Mouse (Mus musculus) kidney, postnatal 25 days (tissue): ENCODE results near the gene Asb7.

Source experiments
- DNase-seq, 2 experiments: peaks; one replicate each; pipeline ENCODE4 v3.0.0; 2021; ENCODE audit warnings: mixed read lengths in 2 of 2

Gene Asb7

DNA sequence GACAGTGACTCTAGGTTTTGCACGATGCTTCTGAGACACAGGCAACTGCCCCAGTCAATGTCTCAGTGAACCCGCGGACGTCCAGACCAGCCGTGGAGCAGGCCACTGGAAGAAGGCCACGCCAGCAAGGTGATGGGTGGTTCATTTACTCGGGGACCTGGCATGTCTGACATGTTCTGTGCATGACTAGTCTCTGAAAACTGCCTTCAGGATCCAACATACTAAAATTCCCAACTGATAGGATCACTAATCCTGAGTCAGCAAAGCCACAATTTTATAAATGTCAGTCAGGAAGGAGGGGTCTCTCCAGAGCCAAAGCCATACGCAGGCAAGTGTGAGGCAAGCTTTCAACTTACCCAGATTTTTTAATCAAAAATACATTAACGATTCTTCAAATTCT lies 35.8 kb downstream of the Asb7 start:
- DNase-seq: no peak

DNA sequence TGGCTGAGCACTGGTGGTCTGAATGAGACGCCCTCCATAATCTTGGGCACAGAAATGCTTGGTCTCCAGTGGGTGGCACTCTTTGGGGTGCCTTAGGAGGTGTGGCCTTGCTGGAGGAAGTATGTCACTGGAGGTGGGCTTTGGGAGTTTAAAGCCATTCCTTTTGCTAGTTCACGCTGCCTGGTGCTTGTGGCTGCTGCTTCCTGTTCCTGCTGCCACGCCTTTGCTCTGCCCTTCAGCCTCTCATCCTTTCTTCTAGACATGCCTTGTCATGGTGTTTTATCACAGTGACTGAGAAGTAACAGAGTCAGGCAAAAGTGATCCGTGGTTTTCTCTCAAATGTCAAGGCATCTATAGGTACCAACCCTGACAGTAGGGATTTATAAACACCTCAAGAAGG lies 37.2 kb downstream of the Asb7 start:
- DNase-seq: no peak

- DNase-seq: no peak
Observed at GRCm38 (mm10) chr7:66650883-66651282, 38.5 kb downstream of the Asb7 start.

GRCm38 (mm10) chr7:66649181-66649580 lies 40.2 kb downstream of the Asb7 start:
- no peak for DNase-seq

DNA sequence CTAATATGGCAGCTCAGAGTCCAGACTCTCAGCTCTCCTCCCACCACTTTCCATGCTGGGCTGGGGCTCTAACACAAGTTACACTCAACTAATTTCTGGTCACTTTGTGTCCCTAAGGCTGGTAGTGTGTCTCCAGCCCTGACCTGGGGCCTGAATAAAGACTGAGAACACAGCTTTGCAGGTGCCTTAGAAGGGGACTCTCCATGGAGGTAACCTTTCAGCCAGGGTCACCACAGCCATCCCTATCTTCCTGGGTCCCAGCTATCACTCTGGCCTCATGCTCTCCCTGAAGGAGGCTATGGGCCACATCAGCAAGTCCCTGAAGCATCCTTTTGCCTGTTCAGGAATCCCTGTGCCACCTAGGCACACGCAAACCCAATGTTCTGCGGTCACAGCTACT lies 43.7 kb downstream of the Asb7 start:
- no peak for DNase-seq

- no peak for DNase-seq
Observed at GRCm38 (mm10) chr7:66633351-66633750, 56.0 kb downstream of the Asb7 start.

DNA sequence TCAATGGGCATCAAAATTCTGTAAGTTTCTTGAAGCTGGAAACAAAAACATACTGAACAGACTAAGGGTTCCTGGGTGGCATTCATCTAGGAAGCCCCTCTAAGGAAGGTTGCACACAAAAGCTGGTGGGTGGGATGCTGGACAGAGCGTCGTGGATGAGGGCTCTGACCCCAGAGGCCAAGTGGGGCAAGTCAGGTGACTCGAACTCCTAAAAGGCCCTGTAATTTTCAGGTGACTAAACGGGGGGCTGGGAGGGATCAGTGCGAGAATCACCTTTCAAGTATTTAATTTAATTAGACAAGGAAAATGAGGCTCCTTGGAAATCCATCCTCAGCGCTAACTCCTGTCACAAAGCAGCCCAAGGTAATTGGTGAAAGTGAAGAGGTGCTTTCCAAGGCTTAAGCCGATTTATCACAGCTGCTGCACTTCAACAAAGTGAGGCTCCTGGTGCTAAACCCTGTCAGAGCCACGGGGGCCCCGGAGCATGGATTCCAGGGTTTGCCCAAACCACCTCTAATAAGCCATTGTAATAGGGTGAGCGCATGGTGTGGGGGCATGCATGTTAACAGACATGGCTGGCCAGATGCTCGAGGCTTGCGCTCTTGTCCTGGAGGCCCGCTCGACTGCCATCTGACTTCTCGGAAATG lies 59.1 kb downstream of the Asb7 start:
- no peak for DNase-seq

DNA sequence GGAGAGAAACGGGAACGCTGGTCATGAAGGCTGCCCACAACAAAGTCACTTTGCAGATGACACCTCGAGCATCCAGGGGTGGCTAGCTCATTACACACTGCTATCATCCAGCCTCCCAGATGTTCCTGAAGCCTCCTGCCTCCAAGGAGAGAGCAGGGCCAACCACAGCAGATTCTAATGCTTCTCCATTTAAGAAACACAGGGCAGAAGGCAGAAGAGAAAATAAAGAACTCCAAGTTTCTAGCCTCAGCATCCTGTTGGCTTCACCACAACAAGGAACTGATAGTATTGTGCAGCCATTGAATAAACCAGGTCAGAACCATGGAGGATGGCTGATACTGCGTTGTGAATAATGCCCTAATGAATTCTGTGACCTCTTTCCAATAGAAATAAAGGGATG lies 60.0 kb downstream of the Asb7 start:
- no peak for DNase-seq

- DNase-seq: no peak
Observed at GRCm38 (mm10) chr7:66623436-66623835, 66.0 kb downstream of the Asb7 start.

DNA sequence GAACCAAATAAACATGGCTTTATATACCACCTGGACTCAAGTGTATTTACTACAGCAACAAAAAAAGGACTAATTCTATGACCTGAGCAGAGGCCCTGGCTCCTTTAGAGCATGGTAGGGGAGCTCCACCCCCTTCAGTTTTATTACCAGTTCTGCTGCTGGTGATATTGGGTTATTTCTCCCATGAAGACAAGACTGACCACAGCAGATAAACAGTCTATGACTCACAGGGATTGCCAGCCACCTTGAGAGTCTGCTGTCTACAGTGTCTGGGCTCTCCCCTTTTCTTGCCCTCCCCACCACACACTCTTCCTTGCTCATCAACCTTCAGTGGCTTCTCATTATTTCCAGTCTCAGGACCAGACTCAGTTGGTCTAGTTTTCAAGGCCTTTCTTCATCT lies 87.5 kb downstream of the Asb7 start:
- no peak for DNase-seq

DNA sequence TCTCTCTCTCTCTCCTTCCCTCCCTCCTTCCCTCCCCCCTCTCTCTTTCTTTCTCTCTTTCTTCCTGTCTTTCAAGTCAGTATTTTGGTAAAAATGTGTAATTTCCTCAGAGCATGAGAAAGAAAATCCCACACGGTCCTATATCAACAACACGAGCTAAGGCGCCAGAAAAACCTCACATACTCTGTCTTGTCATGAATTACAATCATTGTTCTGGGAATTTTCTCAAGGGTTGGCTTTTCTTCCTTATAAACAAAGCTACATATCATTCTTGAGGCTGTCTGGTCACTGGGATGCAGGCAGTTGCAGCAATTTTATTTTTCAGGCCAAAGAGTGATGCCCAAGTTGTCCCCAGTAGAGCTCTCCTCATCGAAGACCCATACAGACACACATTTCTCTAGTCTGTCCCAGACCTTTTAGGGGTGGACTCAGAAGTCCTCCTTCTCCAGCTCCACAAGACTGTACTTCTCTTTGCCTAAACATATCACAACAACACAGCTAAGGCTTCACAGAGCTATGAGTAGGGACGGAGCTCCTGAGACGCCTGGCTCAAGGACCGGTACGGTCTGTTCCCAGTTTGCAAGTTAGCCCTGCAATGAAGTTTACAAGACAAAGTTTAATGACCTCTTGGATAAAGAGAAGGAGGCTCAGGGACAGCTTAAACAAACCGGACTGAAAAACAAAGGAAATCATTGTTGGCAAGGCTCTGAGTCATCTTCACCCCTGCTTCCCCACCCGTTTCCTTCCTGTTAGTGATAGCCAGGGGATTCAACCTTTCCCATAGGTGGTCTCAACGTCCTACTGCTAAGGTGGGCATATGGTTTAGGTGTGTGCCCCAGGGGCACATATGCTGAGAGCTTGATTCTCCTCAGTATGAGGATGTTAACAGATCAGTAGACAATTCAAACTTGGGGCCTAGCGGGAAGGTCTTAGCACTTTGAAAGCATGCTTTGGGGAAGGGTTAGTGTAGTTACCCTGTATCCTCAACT lies 88.5 kb downstream of the Asb7 start:
- DNase-seq: no peak

GRCm38 (mm10) chr7:66600126-66600525 lies 89.3 kb downstream of the Asb7 start:
- no peak for DNase-seq

GRCm38 (mm10) chr7:66597900-66598299 lies 91.5 kb downstream of the Asb7 start:
- no peak for DNase-seq
